Mouse (Mus musculus) MEL (cell line): ENCODE data around the gene Ptger3. TPM values are rescaled to one million over a fixed set of nuclear protein-coding genes. Genes with fewer than 3 reads are reported as not detected.
A peak's percentile ranks its signal among the peaks of the same experiment; 100 is the strongest.

Experiments
- DNase-seq: peaks from one replicate; pipeline ENCODE4 v3.0.0; 2011; ENCODE audit warnings: low read depth, low spot score
- H3K27ac ChIP-seq: 2 replicates; pipeline ENCODE4 v1.5.1; 2012; ENCODE audit warnings: low read depth, mild to moderate bottlenecking, control low read depth, low read length, moderate library complexity; ENCODE audit not compliant: control insufficient read depth
- H3K27me3 ChIP-seq, 2 experiments: fragments of 150-350 bp in 1 of 2; sonication (generic) in 1 of 2; 2 replicates each; pipeline ENCODE4 v1.6.1; 2012; ENCODE audit warnings: low read length in 2 of 2, mild to moderate bottlenecking in 2 of 2, improper control_type of control experiment in 1 of 2, moderate library complexity in 1 of 2; ENCODE audit not compliant: insufficient read depth in 2 of 2, control insufficient read depth in 1 of 2
- H3K36me3 ChIP-seq, 2 experiments: 2 replicates each; pipeline ENCODE4 v1.6.1; 2012 to 2014; ENCODE audit warnings: low read length in 2 of 2, improper control_type of control experiment in 1 of 2, inconsistent platforms in 1 of 2, mild to moderate bottlenecking in 1 of 2; ENCODE audit not compliant: insufficient read depth in 2 of 2, control insufficient read depth in 1 of 2
- H3K4me1 ChIP-seq, 2 experiments: fragments of 150-350 bp in 1 of 2; sonication (generic) in 1 of 2; 2 replicates each; pipeline ENCODE4 v1.6.1; 2012; ENCODE audit warnings: low read length in 2 of 2, improper control_type of control experiment in 1 of 2, mild to moderate bottlenecking in 1 of 2; ENCODE audit not compliant: insufficient read depth in 2 of 2, control insufficient read depth in 1 of 2
- H3K4me3 ChIP-seq, 2 experiments: fragments of 150-350 bp in 1 of 2; sonication (generic) in 1 of 2; 2 replicates each; pipeline ENCODE4 v1.5.1; 2012; ENCODE audit warnings: low read depth in 2 of 2, low read length in 2 of 2, mild to moderate bottlenecking in 2 of 2, moderate library complexity in 2 of 2, control low read depth in 1 of 2, improper control_type of control experiment in 1 of 2; ENCODE audit not compliant: control insufficient read depth in 1 of 2, insufficient read depth in 1 of 2
- H3K79me2 ChIP-seq: 2 replicates; pipeline ENCODE4 v1.6.1; 2012; ENCODE audit warnings: mild to moderate bottlenecking, low read length, moderate library complexity; ENCODE audit not compliant: control insufficient read depth, poor library complexity, insufficient read depth
- H3K9ac ChIP-seq: 2 replicates; pipeline ENCODE4 v1.6.1; 2012; ENCODE audit warnings: low read depth, mild to moderate bottlenecking, control low read depth, low read length, moderate library complexity; ENCODE audit not compliant: control insufficient read depth, poor library complexity, severe bottlenecking
- H3K9me3 ChIP-seq: fragments of 150-350 bp; sonication (generic); replicated peaks from 2 replicates; pipeline ENCODE4 v1.6.1; 2012; ENCODE audit warnings: mild to moderate bottlenecking, low read length, improper control_type of control experiment, moderate library complexity; ENCODE audit not compliant: insufficient read depth
- CHD1 ChIP-seq: IDR thresholded peaks from 2 replicates; pipeline ENCODE4 v1.6.1; 2012; ENCODE audit warnings: low read depth, mild to moderate bottlenecking, inconsistent platforms, low read length, improper control_type of control experiment
- CHD2 ChIP-seq: IDR thresholded peaks from 2 replicates; pipeline ENCODE4 v1.6.1; 2011; ENCODE audit warnings: low read length, improper control_type of control experiment
- ELF1 ChIP-seq: IDR thresholded peaks from 2 replicates; pipeline ENCODE4 v1.6.1; 2014; ENCODE audit warnings: low read depth, mild to moderate bottlenecking, inconsistent platforms, low read length, improper control_type of control experiment, moderate library complexity
- EP300 ChIP-seq, 2 experiments: IDR thresholded peaks; 2 replicates each; pipeline ENCODE4 v1.6.1; 2011; ENCODE audit warnings: improper control_type of control experiment in 2 of 2, low read length in 2 of 2, low read depth in 1 of 2, mild to moderate bottlenecking in 1 of 2
- ETS1 ChIP-seq: IDR thresholded peaks from 2 replicates; pipeline ENCODE4 v1.6.1; 2012; ENCODE audit warnings: low read depth, mild to moderate bottlenecking, inconsistent platforms, low read length, improper control_type of control experiment, moderate library complexity
- GABPA ChIP-seq: IDR thresholded peaks from 2 replicates; pipeline ENCODE4 v1.6.1; 2012; ENCODE audit warnings: low read depth, mild to moderate bottlenecking, inconsistent platforms, low read length, improper control_type of control experiment, moderate library complexity
- GATA1 ChIP-seq: IDR thresholded peaks from 2 replicates; pipeline ENCODE4 v1.6.1; 2011; ENCODE audit warnings: low read depth, low read length, improper control_type of control experiment
- HCFC1 ChIP-seq: IDR thresholded peaks from 2 replicates; pipeline ENCODE4 v1.6.1; 2012; ENCODE audit warnings: low read depth, mild to moderate bottlenecking, inconsistent platforms, low read length, improper control_type of control experiment, moderate library complexity
- JUND ChIP-seq: IDR thresholded peaks from 2 replicates; pipeline ENCODE4 v1.6.1; 2011; ENCODE audit warnings: low read depth, mild to moderate bottlenecking, improper control_type of control experiment, low read length
- KAT2A ChIP-seq: conservative IDR thresholded peaks from 2 replicates; pipeline ENCODE4 v1.6.1; 2012; ENCODE audit warnings: low read depth, low read length, improper control_type of control experiment, inconsistent platforms
- MAX ChIP-seq: IDR thresholded peaks from 2 replicates; pipeline ENCODE4 v1.6.1; 2011; ENCODE audit warnings: low read length, improper control_type of control experiment
- MAZ ChIP-seq: IDR thresholded peaks from 2 replicates; pipeline ENCODE4 v1.6.1; 2012; ENCODE audit warnings: low read depth, mild to moderate bottlenecking, inconsistent platforms, low read length, improper control_type of control experiment
- MEF2A ChIP-seq: IDR thresholded peaks from 2 replicates; pipeline ENCODE4 v1.6.1; 2014; ENCODE audit warnings: low read depth, mild to moderate bottlenecking, inconsistent platforms, low read length, improper control_type of control experiment; ENCODE audit not compliant: poor library complexity, insufficient replicate concordance, severe bottlenecking; ENCODE audit errors: extremely low read depth
- MXI1 ChIP-seq: IDR thresholded peaks from 2 replicates; pipeline ENCODE4 v1.6.1; 2011; ENCODE audit warnings: mild to moderate bottlenecking, low read depth, low read length, improper control_type of control experiment
- MYB ChIP-seq: IDR thresholded peaks from 2 replicates; pipeline ENCODE4 v1.6.1; 2011; ENCODE audit warnings: mild to moderate bottlenecking, low read depth, low read length, improper control_type of control experiment
- MYC ChIP-seq: IDR thresholded peaks from 2 replicates; pipeline ENCODE4 v1.6.1; 2011; ENCODE audit warnings: low read depth, mild to moderate bottlenecking, low read length, improper control_type of control experiment, moderate library complexity
- NELFE ChIP-seq: IDR thresholded peaks from 2 replicates; pipeline ENCODE4 v1.6.1; 2011; ENCODE audit warnings: low read depth, low read length, improper control_type of control experiment
- POLR2A ChIP-seq, 2 experiments: IDR thresholded peaks; 2 replicates each; pipeline ENCODE4 v1.6.1; 2011 to 2012; ENCODE audit warnings: low read length in 2 of 2, mild to moderate bottlenecking in 2 of 2, control low read depth in 1 of 2, improper control_type of control experiment in 1 of 2, low read depth in 1 of 2, moderate library complexity in 1 of 2; ENCODE audit not compliant: control insufficient read depth in 1 of 2, insufficient read depth in 1 of 2, poor library complexity in 1 of 2
- POLR2AphosphoS2 ChIP-seq: IDR thresholded peaks from 2 replicates; pipeline ENCODE4 v1.6.1; 2011; ENCODE audit warnings: low read length, improper control_type of control experiment
- RCOR1 ChIP-seq: IDR thresholded peaks from 2 replicates; pipeline ENCODE4 v1.6.1; 2012; ENCODE audit warnings: low read depth, mild to moderate bottlenecking, inconsistent platforms, low read length, improper control_type of control experiment
- SMC3 ChIP-seq: IDR thresholded peaks from 2 replicates; pipeline ENCODE4 v1.6.1; 2011; ENCODE audit warnings: low read depth, low read length, improper control_type of control experiment
- TAL1 ChIP-seq: IDR thresholded peaks from 2 replicates; pipeline ENCODE4 v1.6.1; 2012; ENCODE audit warnings: mild to moderate bottlenecking, inconsistent platforms, low read length, moderate library complexity, mixed read lengths
- TBP ChIP-seq: IDR thresholded peaks from 2 replicates; pipeline ENCODE4 v1.8.0; 2011; ENCODE audit warnings: low read depth, low read length, improper control_type of control experiment
- TCF12 ChIP-seq: IDR thresholded peaks from 2 replicates; pipeline ENCODE4 v1.6.1; 2014; ENCODE audit warnings: low read depth, mild to moderate bottlenecking, inconsistent platforms, low read length, improper control_type of control experiment, moderate library complexity
- UBTF ChIP-seq: IDR thresholded peaks from 2 replicates; pipeline ENCODE4 v1.6.1; 2012; ENCODE audit warnings: low read depth, mild to moderate bottlenecking, inconsistent platforms, low read length, improper control_type of control experiment, moderate library complexity, borderline replicate concordance; ENCODE audit not compliant: insufficient read depth
- USF1 ChIP-seq: IDR thresholded peaks from 2 replicates; pipeline ENCODE4 v1.6.1; 2014; ENCODE audit warnings: low read depth, mild to moderate bottlenecking, inconsistent platforms, low read length, improper control_type of control experiment, moderate library complexity
- ZC3H11A ChIP-seq: IDR thresholded peaks from 2 replicates; pipeline ENCODE4 v1.6.1; 2012; ENCODE audit warnings: low read depth, mild to moderate bottlenecking, inconsistent platforms, low read length, improper control_type of control experiment
- ZMIZ1 ChIP-seq: IDR thresholded peaks from 2 replicates; pipeline ENCODE4 v1.6.1; 2012; ENCODE audit warnings: low read depth, mild to moderate bottlenecking, inconsistent platforms, low read length, improper control_type of control experiment, moderate library complexity
- ZNF384 ChIP-seq: IDR thresholded peaks from 2 replicates; pipeline ENCODE4 v1.6.1; 2012; ENCODE audit warnings: low read depth, mild to moderate bottlenecking, inconsistent platforms, low read length, improper control_type of control experiment
- polyA plus RNA-seq, 2 experiments: library from polyadenylated mRNA; stranded (reverse) in 1 of 2; unstranded in 1 of 2; fragments of >175 nt in 1 of 2; fragments of >200 nt in 1 of 2; gene quantifications; 2 replicates each; pipeline versions ENCODE4 v1.2.1 to v1.2.4; 2012; ENCODE audit warnings: low replicate concordance in 2 of 2, low read depth in 1 of 2; ENCODE audit not compliant: insufficient read length in 2 of 2, insufficient read depth in 1 of 2, missing spikeins in 1 of 2
- total RNA-seq: library from RNA; depleted of rRNA; stranded (reverse); fragments of 300-350 nt; gene quantifications from 2 replicates; pipeline ENCODE4 v1.2.3, GENCODE M21; 2012

Ptger3 gene
- total and polyA plus RNA-seq, 3 experiments, result 6.8 to 7.0 TPM; not detected in 1

DNA sequence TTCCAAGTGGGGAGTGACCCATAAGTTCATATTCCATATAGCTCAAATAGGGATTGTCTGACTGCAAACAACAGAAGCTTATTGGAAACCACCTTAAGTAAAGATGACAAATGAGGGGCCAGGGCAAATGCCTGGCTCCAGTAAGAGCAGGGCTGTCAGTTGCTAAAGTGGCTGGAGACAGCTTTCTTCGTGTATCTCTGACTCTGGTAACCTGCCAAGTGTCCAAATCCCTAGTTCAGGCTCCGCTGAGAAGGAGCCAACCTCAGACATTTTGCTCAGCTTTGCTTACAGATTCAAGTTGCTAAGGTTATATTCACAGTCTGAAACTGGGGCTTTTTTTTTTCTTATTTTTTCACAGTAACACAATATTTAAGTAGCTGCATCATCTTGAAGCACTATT, 12.7 kb downstream of the Ptger3 start:
- Histone ChIP-seq H3K9me3 (no peaks in the 10 kb centered on the region), H3K27me3 (no peaks in the 10 kb centered on the region), H3K36me3 (peaks cover 0 to 60% of the 10 kb centered on the region in 2 experiments; a peak in 2 of 4 replicates), H3K27ac (peak overlapping the region; percentile 72; the same call in 1 of the 2 replicates), H3K79me2 (no peaks in the 10 kb centered on the region; the same call in 1 of the 2 replicates), H3K4me1 (peaks cover 33 to 54% of the 10 kb centered on the region in 2 experiments), H3K4me3 (no peak overlapping the region), H3K9ac (no peak overlapping the region)
- no peak for TF ChIP-seq CHD1
- no peak for TF ChIP-seq ZC3H11A
- no peak for TF ChIP-seq UBTF
- TF ChIP-seq CHD2, result no peak
- no peak for TF ChIP-seq SMC3
- no peak for TF ChIP-seq TBP
- TF ChIP-seq KAT2A, result no peak
- TF ChIP-seq MAX, result no peak
- TF ChIP-seq ZNF384, result no peak
- TF ChIP-seq ZMIZ1, result no peak
- no peak for TF ChIP-seq MYB
- no peak for TF ChIP-seq MXI1
- TF ChIP-seq TCF12, result no peak
- TF ChIP-seq USF1, result no peak
- no peak for TF ChIP-seq HCFC1
- TF ChIP-seq MEF2A, result no peak
- TF ChIP-seq NELFE, result no peak
- no peak for TF ChIP-seq ETS1
- TF ChIP-seq MAZ, result no peak
- peak; percentile 30 for DNase-seq

DNA sequence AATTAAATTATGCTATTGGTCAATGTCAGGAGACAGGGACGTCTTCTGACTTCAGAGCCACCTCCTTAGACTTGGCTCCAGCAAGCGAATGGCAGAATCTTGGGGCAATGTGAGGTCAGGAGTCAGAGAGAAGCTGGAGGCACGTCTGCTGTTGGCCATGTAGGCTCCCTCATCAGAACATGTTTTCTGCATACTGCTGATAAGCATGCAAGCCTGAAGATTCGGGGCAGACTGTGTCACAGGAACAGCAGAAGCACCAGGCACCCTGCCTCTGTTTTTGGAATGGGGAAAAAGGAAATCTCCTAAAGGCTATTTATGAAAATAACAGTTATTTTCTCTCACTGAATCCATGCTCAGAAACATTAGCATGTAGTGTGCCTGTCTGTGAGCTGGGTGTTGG, 13.6 kb downstream of the Ptger3 start:
- Histone ChIP-seq H3K27ac (peak overlapping the region; percentile 51; the same call in 1 of the 2 replicates), H3K36me3 (peaks cover 0 to 52% of the 10 kb centered on the region in 2 experiments; a peak in 2 of 4 replicates)
- peak; percentile 70 for TF ChIP-seq MXI1
- TF ChIP-seq JUND, result no peak
- TF ChIP-seq SMC3, result no peak
- TF ChIP-seq ETS1, result peak; percentile 65
- 0 out of 2 replicates have a peak, but pooled peaks have one; percentile 24 for TF ChIP-seq MYB
- no peak for TF ChIP-seq POLR2A (IDR thresholded peaks at IDR 0.05; ENCODE audit: control insufficient read depth in 1 of 2, insufficient read depth in 1 of 2, low read depth in 1 of 2, low read length in 2 of 2, poor library complexity in 1 of 2)
- TF ChIP-seq HCFC1, result no peak
- TF ChIP-seq MAZ, result peak; percentile 23; the same call in 1 of the 2 replicates
- peak; percentile 74 to 76 for TF ChIP-seq EP300 (IDR thresholded peaks at IDR 0.05; ENCODE audit: low read depth in 1 of 2, low read length in 2 of 2)
- TF ChIP-seq GABPA, result no peak
- TF ChIP-seq RCOR1, result 0 out of 2 replicates have a peak, but pooled peaks have one; percentile 19
- peak; percentile 73 for TF ChIP-seq TAL1
- no peak for TF ChIP-seq ZMIZ1
- 0 out of 2 replicates have a peak, but pooled peaks have one; percentile 43 for TF ChIP-seq MYC
- TF ChIP-seq TBP, result 0 out of 2 replicates have a peak, but pooled peaks have one; percentile 20
- TF ChIP-seq GATA1, result peak; percentile 68
- no peak for TF ChIP-seq ZNF384
- no peak for TF ChIP-seq POLR2AphosphoS2
- TF ChIP-seq ELF1, result 0 out of 2 replicates have a peak, but pooled peaks have one; percentile 23
- peak; percentile 55; the same call in 1 of the 2 replicates for TF ChIP-seq MAX
- 0 out of 2 replicates have a peak, but pooled peaks have one; percentile 12 for TF ChIP-seq ZC3H11A
- no peak for TF ChIP-seq MEF2A
- TF ChIP-seq TCF12, result peak; percentile 68; the same call in 1 of the 2 replicates
- TF ChIP-seq USF1, result 0 out of 2 replicates have a peak, but pooled peaks have one; percentile 6

More for the DNA sequence above, 13.6 kb downstream of the Ptger3 start:
- Histone ChIP-seq H3K27me3 (no peaks in the 10 kb centered on the region), H3K9ac (0 out of 2 replicates have a peak overlapping the region, but pooled peaks have one; percentile 12), H3K9me3 (no peaks in the 10 kb centered on the region), H3K4me1 (peaks cover 33 to 52% of the 10 kb centered on the region in 2 experiments), H3K4me3 (no peak overlapping the region), H3K79me2 (no peaks in the 10 kb centered on the region)
- DNase-seq, result peak; percentile 75
